Mouse (Mus musculus): ENCODE measurements at regions not wholly inside any gene's neighbourhood (a gene's known extent, or its start where the extent isn't known, plus 50 kb on each side); places are given as distances from the start of the nearest gene placed in this dataset.

GRCm38 (mm10) chr11:37498463-37499015 is 262.8 kb upstream of the Tenm2 start:
- Histone ChIP-seq H3K36me3 (ENCODE audit: insufficient read depth, low read length) (no peaks in the 10 kb centered on the region), H3K9me3 (ENCODE audit: low read length) (no peaks in the 10 kb centered on the region), H3K4me3 (replicated peaks; ENCODE audit: low read length) (no peak overlapping the region), H3K27me3 (ENCODE audit: insufficient read depth, low read length) (no peaks in the 10 kb centered on the region), H3K4me1 (replicated peaks; ENCODE audit: low read depth, low read length) (no peaks in the 10 kb centered on the region)
- TF ChIP-seq POU5F1 (IDR thresholded peaks at IDR 0.05; ENCODE audit: borderline replicate concordance, low read length) (no peak), NANOG (IDR thresholded peaks at IDR 0.05; ENCODE audit: borderline replicate concordance, low read length) (no peak), CTCF (conservative IDR thresholded peaks at IDR 0.05; ENCODE audit: low read length) (no peak)

- no peak for TF ChIP-seq NANOG (IDR thresholded peaks at IDR 0.05; ENCODE audit: borderline replicate concordance, low read length)
- no peak for TF ChIP-seq POU5F1 (IDR thresholded peaks at IDR 0.05; ENCODE audit: borderline replicate concordance, low read length)
- no peak for TF ChIP-seq CTCF (conservative IDR thresholded peaks at IDR 0.05; ENCODE audit: low read length)
- Histone ChIP-seq H3K9me3 (ENCODE audit: low read length) (no peaks in the 10 kb centered on the region), H3K36me3 (ENCODE audit: insufficient read depth, low read length) (no peaks in the 10 kb centered on the region), H3K4me3 (replicated peaks; ENCODE audit: low read length) (no peak overlapping the region), H3K27me3 (ENCODE audit: insufficient read depth, low read length) (no peaks in the 10 kb centered on the region), H3K4me1 (replicated peaks; ENCODE audit: low read depth, low read length) (no peaks in the 10 kb centered on the region)
These were observed 262.1 kb upstream of the Tenm2 start for GRCm38 (mm10) chr11:37497874-37498273.

- TF ChIP-seq CTCF (conservative IDR thresholded peaks at IDR 0.05; ENCODE audit: low read length), result no peak
- no peak for TF ChIP-seq NANOG (IDR thresholded peaks at IDR 0.05; ENCODE audit: borderline replicate concordance, low read length)
- TF ChIP-seq POU5F1 (IDR thresholded peaks at IDR 0.05; ENCODE audit: borderline replicate concordance, low read length), result no peak
- Histone ChIP-seq H3K27me3 (ENCODE audit: insufficient read depth, low read length) (no peaks in the 10 kb centered on the region), H3K4me3 (replicated peaks; ENCODE audit: low read length) (no peak overlapping the region), H3K9me3 (ENCODE audit: low read length) (no peaks in the 10 kb centered on the region), H3K36me3 (ENCODE audit: insufficient read depth, low read length) (no peaks in the 10 kb centered on the region), H3K4me1 (replicated peaks; ENCODE audit: low read depth, low read length) (no peaks in the 10 kb centered on the region)
These were observed 244.5 kb upstream of the Tenm2 start for GRCm38 (mm10) chr11:37480236-37480635.

GRCm38 (mm10) chr11:37478970-37479482 is 243.3 kb upstream of the Tenm2 start:
- H3K27me3 ChIP-seq (ENCODE audit: insufficient read depth, low read length), result no peaks in the 10 kb centered on the region
- no peak overlapping the region for H3K4me3 ChIP-seq (replicated peaks; ENCODE audit: low read length)
- no peaks in the 10 kb centered on the region for H3K4me1 ChIP-seq (replicated peaks; ENCODE audit: low read depth, low read length)
- no peak for TF ChIP-seq NANOG (IDR thresholded peaks at IDR 0.05; ENCODE audit: borderline replicate concordance, low read length)
- H3K9me3 ChIP-seq (ENCODE audit: low read length), result no peaks in the 10 kb centered on the region
- no peaks in the 10 kb centered on the region for H3K36me3 ChIP-seq (ENCODE audit: insufficient read depth, low read length)

GRCm38 (mm10) chr11:37474068-37474467 is 238.3 kb upstream of the Tenm2 start:
- no peaks in the 10 kb centered on the region for H3K27me3 ChIP-seq (ENCODE audit: insufficient read depth, low read length)
- H3K9me3 ChIP-seq (ENCODE audit: low read length), result no peaks in the 10 kb centered on the region
- no peaks in the 10 kb centered on the region for H3K4me1 ChIP-seq (replicated peaks; ENCODE audit: low read depth, low read length)
- no peaks in the 10 kb centered on the region for H3K36me3 ChIP-seq (ENCODE audit: insufficient read depth, low read length)
- no peak overlapping the region for H3K4me3 ChIP-seq (replicated peaks; ENCODE audit: low read length)
- TF ChIP-seq POU5F1 (IDR thresholded peaks at IDR 0.05; ENCODE audit: borderline replicate concordance, low read length), result no peak
- no peak for TF ChIP-seq NANOG (IDR thresholded peaks at IDR 0.05; ENCODE audit: borderline replicate concordance, low read length)
- TF ChIP-seq CTCF (conservative IDR thresholded peaks at IDR 0.05; ENCODE audit: low read length), result no peak

GRCm38 (mm10) chr11:37463658-37464420 is 228.1 kb upstream of the Tenm2 start:
- H3K9me3 ChIP-seq (ENCODE audit: low read length), result no peaks in the 10 kb centered on the region
- TF ChIP-seq POU5F1 (IDR thresholded peaks at IDR 0.05; ENCODE audit: borderline replicate concordance, low read length) (no peak), NANOG (IDR thresholded peaks at IDR 0.05; ENCODE audit: borderline replicate concordance, low read length) (no peak), CTCF (conservative IDR thresholded peaks at IDR 0.05; ENCODE audit: low read length) (no peak)
- no peaks in the 10 kb centered on the region for H3K36me3 ChIP-seq (ENCODE audit: insufficient read depth, low read length)
- H3K4me1 ChIP-seq (replicated peaks; ENCODE audit: low read depth, low read length), result no peaks in the 10 kb centered on the region
- H3K27me3 ChIP-seq (ENCODE audit: insufficient read depth, low read length), result no peaks in the 10 kb centered on the region
- H3K4me3 ChIP-seq (replicated peaks; ENCODE audit: low read length), result no peak overlapping the region

GRCm38 (mm10) chr11:37462375-37462774 is 226.6 kb upstream of the Tenm2 start:
- TF ChIP-seq POU5F1 (IDR thresholded peaks at IDR 0.05; ENCODE audit: borderline replicate concordance, low read length) (no peak), NANOG (IDR thresholded peaks at IDR 0.05; ENCODE audit: borderline replicate concordance, low read length) (no peak), CTCF (conservative IDR thresholded peaks at IDR 0.05; ENCODE audit: low read length) (no peak)
- no peaks in the 10 kb centered on the region for H3K9me3 ChIP-seq (ENCODE audit: low read length)
- no peaks in the 10 kb centered on the region for H3K36me3 ChIP-seq (ENCODE audit: insufficient read depth, low read length)
- H3K4me1 ChIP-seq (replicated peaks; ENCODE audit: low read depth, low read length), result no peaks in the 10 kb centered on the region
- H3K4me3 ChIP-seq (replicated peaks; ENCODE audit: low read length), result no peak overlapping the region
- H3K27me3 ChIP-seq (ENCODE audit: insufficient read depth, low read length), result no peaks in the 10 kb centered on the region

- H3K36me3 ChIP-seq (ENCODE audit: insufficient read depth, low read length), result no peaks in the 10 kb centered on the region
- no peaks in the 10 kb centered on the region for H3K9me3 ChIP-seq (ENCODE audit: low read length)
- H3K27me3 ChIP-seq (ENCODE audit: insufficient read depth, low read length), result no peaks in the 10 kb centered on the region
- peaks cover 8% of the 10 kb centered on the region for H3K4me1 ChIP-seq (replicated peaks; ENCODE audit: low read depth, low read length)
- no peak overlapping the region for H3K4me3 ChIP-seq (replicated peaks; ENCODE audit: low read length)
- TF ChIP-seq POU5F1 (IDR thresholded peaks at IDR 0.05; ENCODE audit: borderline replicate concordance, low read length) (no peak), NANOG (IDR thresholded peaks at IDR 0.05; ENCODE audit: borderline replicate concordance, low read length) (no peak), CTCF (conservative IDR thresholded peaks at IDR 0.05; ENCODE audit: low read length) (no peak)
These were observed 211.6 kb upstream of the Tenm2 start for GRCm38 (mm10) chr11:37447361-37447760.

Measured in E14TG2a.4 (cell line).